Mouse (Mus musculus): ENCODE data around the gene Dcakd.

DNA sequence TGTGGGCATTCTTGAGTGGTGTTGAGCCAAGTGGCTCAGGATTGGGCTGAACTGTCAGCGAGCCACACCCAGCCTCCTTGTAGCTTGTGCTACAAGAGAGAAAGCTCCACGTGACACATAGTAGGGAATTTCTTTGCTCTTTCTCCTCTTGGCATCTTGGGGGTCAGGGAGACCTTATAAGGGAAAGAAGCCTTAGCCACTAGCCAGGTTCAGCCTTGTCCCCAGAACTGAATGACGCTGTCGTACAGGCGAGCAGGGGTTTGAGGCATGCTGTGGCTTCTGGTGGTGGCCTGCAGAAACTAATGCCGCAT is 38.9 kb upstream of the Dcakd start:
- TF ChIP-seq POLR2A (IDR thresholded peaks at IDR 0.05; ENCODE audit: insufficient read depth, low read depth, low read length) (no peak), CTCF (IDR thresholded peaks at IDR 0.05; ENCODE audit: insufficient read depth, low read depth, low read length) (no peak)

Measured in olfactory bulb, adult 2 months (tissue).